Mouse (Mus musculus) ES-Bruce4 (cell line): Measurements from ENCODE around the gene Hivep3.

Experiments used
- CTCF ChIP-seq: IDR thresholded peaks from one replicate; pipeline ENCODE4 v1.8.1; 2011; ENCODE audit warnings: low read depth, low read length
- POLR2A ChIP-seq: IDR thresholded peaks from one replicate; pipeline ENCODE4 v1.8.1; 2011; ENCODE audit warnings: low read length; ENCODE audit not compliant: insufficient read depth

DNA sequence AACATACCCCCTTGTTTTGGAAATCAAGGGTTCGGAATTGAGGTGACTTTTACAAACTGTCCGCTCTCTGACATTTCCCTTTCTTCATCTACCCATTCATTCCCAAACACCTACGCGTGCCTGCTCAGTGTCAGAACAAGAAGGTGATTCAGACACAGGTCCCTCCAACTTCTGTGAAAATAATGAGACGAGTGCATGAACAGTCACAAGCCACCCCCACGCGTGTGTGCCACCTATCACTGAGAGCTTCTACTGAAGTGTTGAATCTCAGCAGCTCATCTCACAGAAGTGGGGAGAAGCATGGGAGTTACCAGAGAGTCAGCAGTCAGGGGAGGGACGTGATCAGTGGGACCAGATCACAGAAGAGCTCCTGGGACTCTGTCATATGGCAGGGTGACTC, 343.7 kb downstream of the Hivep3 start:
- no peak for TF ChIP-seq POLR2A
- TF ChIP-seq CTCF: no peak
